Mouse (Mus musculus) B cell, adult (primary cell): ENCODE results near the gene Frmpd2. TPM values are rescaled to one million over a fixed set of nuclear protein-coding genes. Genes with fewer than 3 reads are reported as not detected.

ENCODE experiments used
- total RNA-seq: library from RNA; stranded (reverse); gene quantifications from 4 replicates; pipeline ENCODE4 v1.2.4, GENCODE M21; 2023; ENCODE audit not compliant: inconsistent age

Gene Frmpd2
- not detected in 4 replicates for total RNA-seq

DNA sequence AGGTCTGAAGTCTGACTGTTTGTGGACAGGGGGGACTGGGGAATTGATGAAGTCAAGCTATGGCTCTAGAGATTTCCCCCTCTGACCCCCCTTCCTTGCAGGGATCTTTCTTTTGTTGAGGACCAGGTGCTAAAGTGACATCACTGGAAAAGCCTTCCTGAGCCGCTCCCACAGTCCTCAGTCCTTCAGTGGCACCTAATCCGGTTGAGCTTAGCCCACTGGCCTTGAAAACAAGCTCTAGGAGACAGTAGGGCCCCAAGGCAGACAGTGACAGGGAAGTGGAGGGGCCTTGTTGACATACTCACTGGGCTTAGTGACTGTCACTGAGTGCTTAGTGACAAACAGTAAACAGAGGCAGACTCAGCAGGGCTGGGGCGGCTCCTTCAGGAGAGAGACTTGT lies at the start of gene Frmpd2:
Frmpd2 (plus strand) TSS at position 366 of the 400 bp plus-strand sequence.

DNA sequence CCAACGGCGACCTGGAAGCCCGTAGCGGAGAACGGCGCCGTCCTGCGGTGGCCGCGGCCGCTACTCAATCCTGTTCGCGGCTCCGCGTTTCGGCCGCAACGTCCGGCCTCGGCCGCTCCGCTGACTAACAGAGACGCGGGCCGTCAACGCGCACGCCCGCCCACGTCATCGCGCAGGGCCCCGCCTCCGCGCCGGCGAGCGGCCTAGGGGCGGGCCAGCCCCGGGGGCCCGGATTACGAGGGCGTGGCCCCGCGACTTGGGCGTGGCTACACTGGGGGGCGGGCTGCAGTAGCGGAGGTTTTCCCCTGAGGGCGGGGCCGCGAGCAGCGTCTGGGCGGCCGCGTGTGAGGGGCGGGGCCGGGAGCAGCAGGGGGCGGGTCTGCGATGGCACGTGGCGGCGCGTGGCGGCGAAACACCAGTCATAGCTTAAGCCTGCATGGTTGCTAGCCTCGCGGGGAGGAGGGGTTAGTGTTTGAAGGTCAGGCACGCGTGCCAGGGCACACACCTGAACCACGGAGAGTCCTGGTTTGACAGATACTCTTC lies 24.4 kb upstream of the Frmpd2 start, which contains the start of gene Mapk8:
Mapk8 (minus strand) TSS at position 132 of the 543 bp plus-strand sequence.

DNA sequence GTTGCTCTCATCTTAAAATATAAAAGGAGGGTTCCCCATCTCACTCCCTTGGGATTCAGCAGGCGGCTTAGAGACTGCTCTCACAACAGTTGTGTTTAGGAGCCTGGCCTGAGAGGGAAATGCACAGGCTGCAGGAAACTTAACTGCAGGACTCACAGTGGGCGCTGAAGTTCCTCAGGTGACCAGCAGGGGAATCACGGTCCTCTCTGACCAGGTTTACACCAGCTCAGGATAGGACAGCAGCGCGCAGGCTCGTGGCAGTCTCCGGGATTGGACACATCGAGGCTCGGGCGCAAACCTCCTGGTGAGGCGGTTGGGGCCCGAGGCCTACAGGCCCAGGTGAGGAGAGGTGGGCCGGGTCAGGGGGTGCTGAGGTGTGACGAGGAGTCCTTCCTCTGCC lies 117.5 kb downstream of the Frmpd2 start, which contains the start of gene Ptpn20:
Ptpn20 (plus strand) TSS at position 257 of the 400 bp plus-strand sequence.

Other genes starting within 250 kb of the Frmpd2 start
- 29.2 to 36.0 TPM (median 31.6 TPM) in 4 replicates for gene Mapk8, start 24.5 kb upstream of the Frmpd2 start, total RNA-seq
- not detected in 4 replicates for gene Ptpn20, start 117.5 kb downstream of the Frmpd2 start, total RNA-seq